Mouse (Mus musculus) thymus, adult 18-20 months (tissue): ENCODE results near the gene Pde4d.

Experiments
- DNase-seq, 2 experiments: peaks; one replicate each; pipeline ENCODE4 v3.0.0; 2022; ENCODE audit warnings: mixed read lengths in 2 of 2

The Pde4d gene

GRCm38 (mm10) chr13:109806193-109806966 is 1356.6 kb downstream of the Pde4d start:
- no peak for DNase-seq

- DNase-seq = no peak
Measured at GRCm38 (mm10) chr13:109807036-109807435, 1357.3 kb downstream of the Pde4d start.

GRCm38 (mm10) chr13:109807446-109807845 is 1357.7 kb downstream of the Pde4d start:
- DNase-seq = no peak

- no peak for DNase-seq
Measured at GRCm38 (mm10) chr13:109808039-109808438, 1358.3 kb downstream of the Pde4d start.

- no peak for DNase-seq
Measured at GRCm38 (mm10) chr13:109808946-109809345, 1359.2 kb downstream of the Pde4d start.

GRCm38 (mm10) chr13:109809646-109810045 is 1359.9 kb downstream of the Pde4d start:
- DNase-seq = no peak

- no peak for DNase-seq
Measured at GRCm38 (mm10) chr13:109813924-109814323, 1364.2 kb downstream of the Pde4d start.

- DNase-seq = no peak
Measured at GRCm38 (mm10) chr13:109819071-109819470, 1369.3 kb downstream of the Pde4d start.

GRCm38 (mm10) chr13:109820141-109820540 is 1370.4 kb downstream of the Pde4d start:
- no peak for DNase-seq

GRCm38 (mm10) chr13:109820866-109821265 is 1371.1 kb downstream of the Pde4d start:
- DNase-seq = no peak

- no peak for DNase-seq
Measured at GRCm38 (mm10) chr13:109821725-109822412, 1372.1 kb downstream of the Pde4d start.

- DNase-seq = peak; percentile 92 to 97
Measured at GRCm38 (mm10) chr13:109822413-109823298, 1372.9 kb downstream of the Pde4d start.

- peak in 1 of 2 experiments; percentile 31 for DNase-seq
Measured at GRCm38 (mm10) chr13:109823307-109824031, 1373.7 kb downstream of the Pde4d start.

- DNase-seq = no peak
Measured at GRCm38 (mm10) chr13:109825891-109826290, 1376.1 kb downstream of the Pde4d start.

GRCm38 (mm10) chr13:109827341-109827740 is 1377.6 kb downstream of the Pde4d start:
- no peak for DNase-seq

- DNase-seq = no peak
Measured at GRCm38 (mm10) chr13:109827909-109828308, 1378.2 kb downstream of the Pde4d start.

- DNase-seq = no peak
Measured at GRCm38 (mm10) chr13:109829444-109829843, 1379.7 kb downstream of the Pde4d start.

- no peak for DNase-seq
Measured at GRCm38 (mm10) chr13:109834935-109835334, 1385.2 kb downstream of the Pde4d start.

- peak in 1 of 2 experiments; percentile 55 for DNase-seq
Measured at GRCm38 (mm10) chr13:109837453-109837852, 1387.7 kb downstream of the Pde4d start.

GRCm38 (mm10) chr13:109837921-109838320 is 1388.2 kb downstream of the Pde4d start:
- no peak for DNase-seq

- DNase-seq = no peak
Measured at GRCm38 (mm10) chr13:109840251-109840650, 1390.5 kb downstream of the Pde4d start.

- DNase-seq = no peak
Measured at GRCm38 (mm10) chr13:109841140-109841822, 1391.5 kb downstream of the Pde4d start.
